Mouse (Mus musculus) testis, adult 2 months (tissue): ENCODE results near the gene Phrf1. TPM values are rescaled to one million over a fixed set of nuclear protein-coding genes. Genes with fewer than 3 reads are reported as not detected.
A peak's percentile ranks its signal among the peaks of the same experiment; 100 is the strongest.

ENCODE experiments used
- H3K27ac ChIP-seq: fragments of 200-500 bp; 2 replicates; pipeline ENCODE4 v1.5.1; 2012; ENCODE audit warnings: low read depth, low read length; ENCODE audit not compliant: control insufficient read depth, insufficient read depth
- H3K27me3 ChIP-seq: fragments of 200-500 bp; 2 replicates; pipeline ENCODE4 v1.6.1; 2012; ENCODE audit warnings: mild to moderate bottlenecking, low read length, moderate library complexity; ENCODE audit not compliant: control insufficient read depth, insufficient read depth
- H3K36me3 ChIP-seq: fragments of 200-500 bp; 2 replicates; pipeline ENCODE4 v1.6.1; 2012; ENCODE audit warnings: mild to moderate bottlenecking, low read length; ENCODE audit not compliant: control insufficient read depth, insufficient read depth
- H3K4me1 ChIP-seq: fragments of 200-500 bp; 2 replicates; pipeline ENCODE4 v1.6.1; 2012; ENCODE audit warnings: low read length; ENCODE audit not compliant: control insufficient read depth, insufficient read depth
- H3K4me3 ChIP-seq: fragments of 200-500 bp; 2 replicates; pipeline ENCODE4 v1.5.1; 2012; ENCODE audit warnings: low read depth, mild to moderate bottlenecking, low read length, moderate library complexity, mixed read lengths; ENCODE audit not compliant: control insufficient read depth
- CTCF ChIP-seq: fragments of 200-500 bp; IDR thresholded peaks from 2 replicates; pipeline ENCODE4 v1.5.1; 2012; ENCODE audit warnings: low read depth, mild to moderate bottlenecking, inconsistent platforms, low read length, moderate library complexity; ENCODE audit not compliant: control insufficient read depth, insufficient read depth, insufficient replicate concordance
- POLR2A ChIP-seq: fragments of 200-500 bp; IDR thresholded peaks from 2 replicates; pipeline ENCODE4 v1.6.1; 2012; ENCODE audit warnings: low read depth, mild to moderate bottlenecking, inconsistent platforms, low read length, moderate library complexity; ENCODE audit not compliant: control insufficient read depth
- polyA plus RNA-seq: library from polyadenylated mRNA; depleted of rRNA; stranded (reverse); fragments of >200 nt; gene quantifications from 2 replicates; pipeline ENCODE4 v1.2.3, GENCODE M21; 2012

Gene Phrf1
- polyA plus RNA-seq, 1 experiment: 19.0 TPM

DNA sequence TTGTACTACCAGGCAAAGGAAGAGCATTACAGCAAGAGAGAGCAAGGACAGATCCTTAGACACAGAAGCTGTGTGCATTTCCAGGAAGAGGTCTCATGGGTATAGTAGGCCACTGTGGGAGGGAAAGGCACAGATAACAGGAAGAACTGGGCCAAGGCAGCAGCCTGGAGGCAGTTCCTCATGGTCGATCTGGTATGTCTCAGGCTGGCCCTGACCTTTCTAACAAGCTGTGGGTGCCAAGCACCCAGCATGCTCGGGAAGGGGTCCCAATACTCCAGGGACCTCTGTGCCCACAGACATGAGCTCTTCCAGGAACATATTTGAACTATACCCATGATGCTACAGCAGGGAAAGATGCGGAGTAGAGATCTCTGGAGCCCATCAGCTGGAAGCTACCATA, 24.0 kb upstream of the Phrf1 start:
- Histone ChIP-seq H3K36me3 (no peaks in the 10 kb centered on the region; the same call in 1 of the 2 replicates), H3K4me3 (no peak overlapping the region), H3K4me1 (no peaks in the 10 kb centered on the region), H3K27ac (no peak overlapping the region), H3K27me3 (no peaks in the 10 kb centered on the region)
- TF ChIP-seq CTCF (no peak), POLR2A (no peak)

DNA sequence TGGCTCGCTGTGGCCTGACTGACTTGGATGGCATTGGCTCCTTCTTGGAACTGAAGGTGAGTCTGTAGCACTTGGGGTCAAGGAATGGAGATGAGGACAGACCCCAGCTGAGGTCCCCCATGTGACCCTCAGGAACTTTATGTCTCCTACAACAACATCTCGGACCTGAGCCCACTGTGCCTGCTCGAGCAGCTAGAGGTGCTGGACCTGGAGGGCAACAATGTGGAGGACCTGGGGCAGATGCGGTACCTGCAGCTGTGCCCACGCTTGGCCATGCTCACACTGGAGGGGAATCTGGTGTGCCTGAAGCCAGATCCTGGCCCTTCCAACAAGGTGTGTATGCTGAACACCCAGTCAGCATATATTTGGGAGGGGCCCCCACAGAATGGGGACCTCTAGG, 23.1 kb upstream of the Phrf1 start:
- Histone ChIP-seq H3K36me3 (no peaks in the 10 kb centered on the region; the same call in 1 of the 2 replicates), H3K27ac (no peak overlapping the region), H3K4me3 (no peak overlapping the region), H3K27me3 (no peaks in the 10 kb centered on the region), H3K4me1 (no peaks in the 10 kb centered on the region)
- TF ChIP-seq POLR2A (no peak), CTCF (no peak)

- TF ChIP-seq POLR2A (no peak), CTCF (no peak)
- Histone ChIP-seq H3K36me3 (no peaks in the 10 kb centered on the region), H3K4me1 (no peaks in the 10 kb centered on the region), H3K27me3 (no peaks in the 10 kb centered on the region), H3K27ac (no peak overlapping the region), H3K4me3 (no peak overlapping the region)
Observed at GRCm38 (mm10) chr7:141206182-141206937, 22.2 kb upstream of the Phrf1 start.

GRCm38 (mm10) chr7:141209526-141209925, 19.1 kb upstream of the Phrf1 start:
- no peak overlapping the region for H3K27ac ChIP-seq
- no peak overlapping the region for H3K4me3 ChIP-seq
- H3K27me3 ChIP-seq: no peaks in the 10 kb centered on the region
- H3K4me1 ChIP-seq: no peaks in the 10 kb centered on the region; the same call in 1 of the 2 replicates
- TF ChIP-seq POLR2A (no peak), CTCF (no peak)
- no peaks in the 10 kb centered on the region for H3K36me3 ChIP-seq

- TF ChIP-seq POLR2A (no peak), CTCF (no peak)
- no peaks in the 10 kb centered on the region for H3K27me3 ChIP-seq
- H3K4me1 ChIP-seq: peaks cover 5% of the 10 kb centered on the region
- no peaks in the 10 kb centered on the region for H3K36me3 ChIP-seq
- no peak overlapping the region for H3K4me3 ChIP-seq
- H3K27ac ChIP-seq: no peak overlapping the region
Observed at GRCm38 (mm10) chr7:141210137-141210536, 18.4 kb upstream of the Phrf1 start.

- no peaks in the 10 kb centered on the region for H3K27me3 ChIP-seq
- H3K27ac ChIP-seq: no peak overlapping the region
- no peak overlapping the region for H3K4me3 ChIP-seq
- TF ChIP-seq CTCF: no peak
- TF ChIP-seq POLR2A: no peak
- H3K36me3 ChIP-seq: no peaks in the 10 kb centered on the region
- H3K4me1 ChIP-seq: peaks cover 9% of the 10 kb centered on the region
Observed at GRCm38 (mm10) chr7:141210606-141211131, 17.9 kb upstream of the Phrf1 start.

GRCm38 (mm10) chr7:141213133-141213532, 15.5 kb upstream of the Phrf1 start:
- H3K4me1 ChIP-seq: peaks cover 19% of the 10 kb centered on the region
- no peaks in the 10 kb centered on the region for H3K36me3 ChIP-seq
- no peak for TF ChIP-seq CTCF
- H3K4me3 ChIP-seq: peak overlapping the region; percentile 86
- H3K27me3 ChIP-seq: no peaks in the 10 kb centered on the region
- H3K27ac ChIP-seq: no peak overlapping the region
